ENCODE assay signal across 8 mouse cellular contexts in genomic region chr3:107332960-107333380, GRCm38 (mm10). TPM values are rescaled to one million over a fixed set of nuclear protein-coding genes. Genes with fewer than 3 reads are reported as not detected.
DNase-seq lines count a peak whose midpoint lies in the region; ATAC-seq and TF ChIP-seq lines count a peak whose summit lies in the region.

No protein-coding gene starts in this region.

- peaks cover 16% of the 10 kb centered on the region for H3K4me1 ChIP-seq in bone marrow macrophage, adult 2 months (ENCODE audit: control insufficient read depth, insufficient read depth, low read length)
- peaks cover 28% of the 10 kb centered on the region for H3K4me1 ChIP-seq in embryonic facial prominence, embryonic 15.5 days
- H3K4me1 ChIP-seq in heart, adult 2 months (ENCODE audit: control insufficient read depth, insufficient read depth, low read length) = peaks cover 13% of the 10 kb centered on the region
- peaks cover 35% of the 10 kb centered on the region for H3K4me1 ChIP-seq in limb, embryonic 13.5 days
- peaks cover 38% of the 10 kb centered on the region for H3K4me1 ChIP-seq in midbrain, embryonic 15.5 days

- no peaks in the 10 kb centered on the region; the same call in 1 of the 2 replicates for H3K79me2 ChIP-seq in heart, adult 2 months (replicated peaks; ENCODE audit: control insufficient read depth, insufficient read depth, low read length)

- H3K4me3 ChIP-seq in bone marrow macrophage, adult 2 months (ENCODE audit: insufficient read depth, low read length) = peak overlapping the region; percentile 89
- H3K4me3 ChIP-seq in embryonic facial prominence, embryonic 15.5 days (replicated peaks) = peak overlapping the region; percentile 96
- H3K4me3 ChIP-seq in heart, adult 2 months = peak overlapping the region; percentile 76
- peak overlapping the region; percentile 93 for H3K4me3 ChIP-seq in limb, embryonic 13.5 days
- H3K4me3 ChIP-seq in midbrain, embryonic 15.5 days = peak overlapping the region; percentile 78

- peak overlapping the region; percentile 92 for H3K4me2 ChIP-seq in embryonic facial prominence, embryonic 15.5 days (replicated peaks)
- peak overlapping the region; percentile 34; the same call in 1 of the 2 replicates for H3K4me2 ChIP-seq in limb, embryonic 13.5 days (replicated peaks)
- peak overlapping the region; percentile 82; the same call in 1 of the 2 replicates for H3K4me2 ChIP-seq in midbrain, embryonic 15.5 days

- H3K9me3 ChIP-seq in embryonic facial prominence, embryonic 15.5 days (replicated peaks) = no peaks in the 10 kb centered on the region
- H3K9me3 ChIP-seq in limb, embryonic 13.5 days = no peaks in the 10 kb centered on the region
- no peaks in the 10 kb centered on the region for H3K9me3 ChIP-seq in midbrain, embryonic 15.5 days

- no peaks in the 10 kb centered on the region for H3K27me3 ChIP-seq in embryonic facial prominence, embryonic 15.5 days
- H3K27me3 ChIP-seq in heart, adult 2 months (ENCODE audit: control insufficient read depth, insufficient read depth, low read length) = no peaks in the 10 kb centered on the region
- H3K27me3 ChIP-seq in limb, embryonic 13.5 days = no peaks in the 10 kb centered on the region
- H3K27me3 ChIP-seq in midbrain, embryonic 15.5 days (replicated peaks) = no peaks in the 10 kb centered on the region

- WGBS in embryonic facial prominence, embryonic 15.5 days = under 1% methylated on average over 37 of the region's 37 CpGs
- WGBS in heart, adult 2 months = under 1% methylated on average over 37 of the region's 37 CpGs
- under 1% methylated on average over 37 of the region's 37 CpGs for WGBS in limb, embryonic 13.5 days
- WGBS in midbrain, embryonic 15.5 days = 0% methylated on average over 37 of the region's 37 CpGs

- peak; percentile 72; the same call in 1 of the 2 replicates for TF ChIP-seq POLR2A in bone marrow macrophage, adult 2 months (IDR thresholded peaks at IDR 0.05; ENCODE audit: borderline replicate concordance, low read depth, low read length)
- TF ChIP-seq POLR2A in heart, adult 2 months (IDR thresholded peaks at IDR 0.05; ENCODE audit: insufficient read depth, low read depth, low read length) = peak; percentile 80; the same call in 1 of the 2 replicates

- TF ChIP-seq CTCF in bone marrow macrophage, adult 2 months (IDR thresholded peaks at IDR 0.05; ENCODE audit: low read depth, low read length) = no peak
- TF ChIP-seq CTCF in heart, adult 2 months (IDR thresholded peaks at IDR 0.05) = no peak

- peaks cover 14% of the 10 kb centered on the region for H3K36me3 ChIP-seq in embryonic facial prominence, embryonic 15.5 days
- H3K36me3 ChIP-seq in heart, adult 2 months (ENCODE audit: control insufficient read depth, insufficient read depth, low read length) = peaks cover 8% of the 10 kb centered on the region
- H3K36me3 ChIP-seq in limb, embryonic 13.5 days = peaks cover 17% of the 10 kb centered on the region
- 0 out of 2 replicates have a peak, but pooled peaks cover 4% of the 10 kb centered on the region for H3K36me3 ChIP-seq in midbrain, embryonic 15.5 days (replicated peaks)

- peak overlapping the region; percentile 91 for H3K27ac ChIP-seq in bone marrow macrophage, adult 2 months (ENCODE audit: insufficient read depth, low read depth, low read length)
- H3K27ac ChIP-seq in embryonic facial prominence, embryonic 15.5 days (replicated peaks) = peak overlapping the region; percentile 96
- H3K27ac ChIP-seq in heart, adult 2 months = peak overlapping the region; percentile 97
- H3K27ac ChIP-seq in limb, embryonic 13.5 days = peak overlapping the region; percentile 95
- H3K27ac ChIP-seq in midbrain, embryonic 15.5 days = peak overlapping the region; percentile 88

- intact Hi-C loops in heart, adult 2 months (cut with DNase I) = no loop called here

- ATAC-seq in embryonic facial prominence, embryonic 15.5 days (ENCODE audit: insufficient number of reproducible peaks, low FRiP score, low TSS enrichment, low read depth) = peak; percentile 98
- peak; percentile 96 for ATAC-seq in limb, embryonic 13.5 days (ENCODE audit: low FRiP score, low read depth)
- ATAC-seq in midbrain, embryonic 15.5 days (replicated peaks) = peak; percentile 98

- TF ChIP-seq EP300 in heart, adult 2 months (IDR thresholded peaks at IDR 0.05; ENCODE audit: insufficient read depth, low read depth, low read length) = 0 out of 2 replicates have a peak, but pooled peaks have one; percentile 7

- H3K9ac ChIP-seq in embryonic facial prominence, embryonic 15.5 days = peak overlapping the region; percentile 94
- H3K9ac ChIP-seq in heart, adult 2 months (ENCODE audit: low read depth, low read length) = peak overlapping the region; percentile 73
- peak overlapping the region; percentile 92 for H3K9ac ChIP-seq in limb, embryonic 13.5 days
- H3K9ac ChIP-seq in midbrain, embryonic 15.5 days = peak overlapping the region; percentile 77

- peak; percentile 100 for DNase-seq in 3T3-L1 (ENCODE audit: low read depth, low spot score)
- DNase-seq in heart, adult 2 months = peak; percentile 91 to 98
- peak; percentile 98 to 99 for DNase-seq in kidney, adult 8-10 months
- peak; percentile 85 to 87 for DNase-seq in spleen, postnatal 14 days (ENCODE audit: low spot score in 2 of 2)

RNA-seq across cellular contexts. Expression of gene Rbm15, which starts 0.5 kb away (rescaled TPM):
- 16.0 and 16.9 TPM in 2 replicates for polyA plus RNA-seq in bone marrow macrophage, adult 2 months (2012; ENCODE audit: insufficient read depth, insufficient read length, missing spikeins)
- polyA plus RNA-seq in embryonic facial prominence, embryonic 15.5 days (2015; fragmentation: Nextera tagmentation; extraction: Ambion mirVana) = 12.7 and 13.0 TPM in 2 replicates
- total RNA-seq in heart, adult 2 months (2021) = 10 to 100 TPM; 22.7 to 24.5 TPM
- 3.6 and 7.0 TPM in 2 replicates for polyA plus RNA-seq in heart, adult 2 months (2012; rRNA removed)
- 16.5 and 16.8 TPM in 2 replicates for polyA plus RNA-seq in limb, embryonic 13.5 days (2015; fragmentation: Nextera tagmentation; extraction: Ambion mirVana)
- polyA plus RNA-seq in midbrain, embryonic 15.5 days (2015; fragmentation: Nextera tagmentation; extraction: Ambion mirVana) = 6.8 TPM in 2 replicates

RNA-seq across cellular contexts. Expression of gene Slc16a4, which starts 41.9 kb away (rescaled TPM):
- polyA plus RNA-seq in bone marrow macrophage, adult 2 months (2012; ENCODE audit: insufficient read depth, insufficient read length, missing spikeins) = not detected in 2 replicates
- polyA plus RNA-seq in embryonic facial prominence, embryonic 15.5 days (2015; fragmentation: Nextera tagmentation; extraction: Ambion mirVana) = 4.0 and 4.7 TPM in 2 replicates
- total RNA-seq in heart, adult 2 months (2021) = under 1 TPM; 0.26 to 0.39 TPM
- polyA plus RNA-seq in heart, adult 2 months (2012; rRNA removed) = 0.12 and 0.79 TPM in 2 replicates
- 10.6 and 11.0 TPM in 2 replicates for polyA plus RNA-seq in limb, embryonic 13.5 days (2015; fragmentation: Nextera tagmentation; extraction: Ambion mirVana)
- polyA plus RNA-seq in midbrain, embryonic 15.5 days (2015; fragmentation: Nextera tagmentation; extraction: Ambion mirVana) = 2.3 and 2.8 TPM in 2 replicates

RNA-seq across cellular contexts. Expression of gene Lamtor5, which starts 54.3 kb away (rescaled TPM):
- 130 and 131 TPM in 2 replicates for polyA plus RNA-seq in bone marrow macrophage, adult 2 months (2012; ENCODE audit: insufficient read depth, insufficient read length, missing spikeins)
- 184 and 198 TPM in 2 replicates for polyA plus RNA-seq in embryonic facial prominence, embryonic 15.5 days (2015; fragmentation: Nextera tagmentation; extraction: Ambion mirVana)
- 10 to 100 TPM; 62.1 to 73.6 TPM for total RNA-seq in heart, adult 2 months (2021)
- polyA plus RNA-seq in heart, adult 2 months (2012; rRNA removed) = 93.0 and 118 TPM in 2 replicates
- 184 and 190 TPM in 2 replicates for polyA plus RNA-seq in limb, embryonic 13.5 days (2015; fragmentation: Nextera tagmentation; extraction: Ambion mirVana)
- 177 and 189 TPM in 2 replicates for polyA plus RNA-seq in midbrain, embryonic 15.5 days (2015; fragmentation: Nextera tagmentation; extraction: Ambion mirVana)

Comparison
In these comparisons a context has a peak if more than half of its experiments do, and no peak if none do; other contexts are left out.
1. Peak in every context shown above with its lines: DNase-seq, ATAC-seq, H3K4me3 ChIP-seq and H3K27ac ChIP-seq.
2. H3K4me2 ChIP-seq: peak in every context shown above with its lines; median percentile 92 in embryonic facial prominence, embryonic 15.5 days; 82 in midbrain, embryonic 15.5 days; 34 in limb, embryonic 13.5 days.